Mouse (Mus musculus) cerebellum, postnatal 14 days (tissue): Measurements from ENCODE around the gene Ankrd6.
A peak's percentile ranks its signal among the peaks of the same experiment; 100 is the strongest.

ENCODE experiments used
- DNase-seq, 2 experiments: peaks; one replicate each; pipeline ENCODE4 v3.0.0; 2021; ENCODE audit warnings: mixed read lengths in 2 of 2

The Ankrd6 gene

DNA sequence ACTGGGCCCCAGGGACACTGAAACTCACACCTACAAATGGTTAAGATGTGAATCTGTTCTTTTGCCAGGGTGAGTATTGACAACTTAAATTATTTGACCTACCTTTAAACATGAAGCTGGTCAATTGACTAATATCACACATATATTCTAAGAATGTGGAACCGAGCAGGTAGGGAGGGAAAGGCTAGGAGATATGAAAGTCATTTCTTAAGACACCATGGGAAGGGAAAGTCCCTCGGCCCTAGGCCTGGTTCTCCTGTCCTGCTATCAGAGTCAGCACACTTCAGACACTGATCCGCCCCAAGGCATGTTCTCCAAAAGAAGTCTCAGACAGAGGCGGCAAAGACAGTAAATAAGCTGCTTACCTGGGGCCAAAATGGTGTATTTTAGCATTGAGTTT is 95.7 kb downstream of the Ankrd6 start:
- DNase-seq: no peak

DNA sequence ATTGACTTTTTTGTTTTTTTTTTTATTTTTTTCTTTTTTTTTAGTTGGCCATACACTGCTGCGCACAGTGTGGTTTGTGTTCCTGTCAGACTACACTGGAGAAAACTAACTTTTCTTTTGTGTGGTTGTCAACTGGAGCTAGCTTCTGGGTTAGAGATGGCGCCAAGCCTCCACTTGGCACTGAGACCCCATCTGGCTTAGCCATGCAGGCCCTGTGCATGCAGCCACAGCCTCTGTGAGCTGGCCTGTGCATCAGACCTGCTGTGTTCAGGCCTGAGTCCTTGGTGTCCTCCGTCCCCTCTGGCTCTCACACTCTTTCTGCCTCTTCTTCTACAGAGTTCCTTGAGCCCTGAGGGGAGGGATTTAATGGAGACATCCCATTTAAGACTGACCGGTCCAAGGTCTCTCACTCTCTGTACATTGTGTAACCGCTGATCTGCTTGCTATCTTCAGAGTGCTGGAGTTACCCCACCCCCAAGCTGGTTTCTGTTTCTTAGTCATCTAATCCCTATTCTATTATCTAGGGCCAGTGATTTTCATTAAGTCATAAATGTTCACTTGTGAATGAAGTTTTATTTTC is 96.9 kb downstream of the Ankrd6 start:
- DNase-seq: peak; percentile 24 to 49

DNA sequence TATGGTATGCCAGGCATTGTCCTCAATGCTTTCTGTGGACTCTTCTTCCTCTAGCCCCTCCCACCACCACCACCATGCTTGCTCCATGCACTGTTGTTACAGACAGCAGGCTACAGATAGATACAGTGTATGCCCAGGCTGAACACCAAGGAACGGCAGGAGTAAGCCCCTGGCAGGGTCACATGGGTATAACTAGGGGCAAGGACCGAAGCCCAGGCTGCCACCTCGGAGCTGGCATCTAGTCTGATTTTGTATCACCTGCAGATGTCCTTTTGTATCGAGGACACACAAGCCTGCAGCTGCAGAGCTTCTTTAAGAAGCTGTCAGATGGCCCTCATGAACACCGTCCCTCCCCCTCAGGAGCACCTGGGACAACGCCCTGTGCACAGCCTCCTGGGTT is 97.8 kb downstream of the Ankrd6 start:
- no peak for DNase-seq

DNA sequence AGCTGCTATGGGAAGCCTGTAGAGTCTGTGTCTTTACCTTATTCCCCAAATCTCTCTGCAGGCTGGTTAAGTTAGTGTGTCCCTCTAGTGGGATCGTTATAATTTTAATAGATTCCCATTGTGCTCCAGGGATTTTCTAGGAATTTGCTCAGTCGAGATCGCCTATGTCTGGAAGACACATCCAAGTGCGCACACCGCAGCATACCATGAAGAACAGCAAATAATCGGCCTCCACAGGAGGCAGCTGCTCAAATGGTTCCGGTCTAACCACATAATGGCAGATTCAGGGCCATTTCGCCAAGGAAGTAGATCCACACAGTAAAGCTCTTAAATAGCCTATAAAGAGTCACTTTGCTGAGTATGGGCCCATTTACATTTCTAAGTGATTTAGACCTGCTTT is 98.3 kb downstream of the Ankrd6 start:
- no peak for DNase-seq

DNA sequence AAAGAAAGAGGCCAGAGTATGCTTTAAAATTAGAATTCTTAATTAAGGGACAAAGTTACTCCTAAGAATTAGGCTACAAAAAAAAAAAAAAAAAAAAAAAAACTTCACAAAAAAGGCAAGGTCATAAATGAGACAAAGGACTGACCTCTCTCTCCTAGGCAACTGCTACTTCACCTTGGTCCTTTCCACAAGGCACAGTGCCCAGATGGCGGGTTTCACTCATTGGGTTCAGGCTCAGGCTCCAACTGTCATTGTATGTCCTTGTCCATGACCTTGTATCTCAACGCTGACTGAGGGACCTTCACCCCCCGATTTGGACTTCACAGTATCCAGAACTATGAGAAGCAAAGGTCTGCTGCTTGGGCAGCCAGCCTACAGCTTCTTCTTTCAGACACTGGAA is 112.2 kb downstream of the Ankrd6 start:
- DNase-seq: no peak

DNA sequence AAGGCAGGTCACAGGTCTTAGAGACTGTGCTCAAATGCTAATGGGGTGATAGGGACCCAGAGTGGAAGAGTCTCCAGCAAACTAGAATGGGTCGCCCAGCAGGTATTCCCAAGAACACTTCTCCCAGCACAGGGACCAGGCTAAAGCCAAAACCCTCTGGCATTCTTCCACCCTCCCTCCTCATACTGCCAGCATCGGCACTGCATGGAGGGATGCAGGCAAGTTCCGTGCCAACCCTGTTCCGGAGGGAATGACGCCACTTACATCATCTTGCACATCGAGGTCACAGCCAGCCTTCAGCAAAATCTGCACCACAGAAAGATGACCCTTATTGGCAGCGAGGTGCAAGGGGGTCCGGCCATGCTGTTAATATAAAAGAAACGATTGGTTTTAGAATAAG is 114.6 kb downstream of the Ankrd6 start:
- peak; percentile 58 to 64 for DNase-seq

DNA sequence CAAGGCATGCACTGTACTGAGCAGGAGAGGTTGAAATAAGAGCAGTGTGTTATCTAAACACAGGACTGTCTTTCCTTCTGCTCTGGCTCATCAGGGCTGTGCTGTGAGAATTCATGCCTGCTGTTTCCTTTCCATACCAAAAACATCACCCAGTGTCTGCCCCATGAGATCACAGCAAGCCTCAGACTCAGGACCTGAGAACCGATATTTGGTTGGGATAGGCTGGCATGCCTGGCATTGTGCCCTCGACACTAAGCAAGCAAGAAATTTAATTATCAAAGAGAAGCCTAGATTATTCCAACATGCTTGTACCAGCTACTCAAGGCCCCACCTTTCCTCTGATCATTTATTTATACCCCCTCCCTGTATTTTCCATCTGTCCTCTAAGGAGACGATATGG is 116.1 kb downstream of the Ankrd6 start:
- peak in 1 of 2 experiments; percentile 25 for DNase-seq

DNA sequence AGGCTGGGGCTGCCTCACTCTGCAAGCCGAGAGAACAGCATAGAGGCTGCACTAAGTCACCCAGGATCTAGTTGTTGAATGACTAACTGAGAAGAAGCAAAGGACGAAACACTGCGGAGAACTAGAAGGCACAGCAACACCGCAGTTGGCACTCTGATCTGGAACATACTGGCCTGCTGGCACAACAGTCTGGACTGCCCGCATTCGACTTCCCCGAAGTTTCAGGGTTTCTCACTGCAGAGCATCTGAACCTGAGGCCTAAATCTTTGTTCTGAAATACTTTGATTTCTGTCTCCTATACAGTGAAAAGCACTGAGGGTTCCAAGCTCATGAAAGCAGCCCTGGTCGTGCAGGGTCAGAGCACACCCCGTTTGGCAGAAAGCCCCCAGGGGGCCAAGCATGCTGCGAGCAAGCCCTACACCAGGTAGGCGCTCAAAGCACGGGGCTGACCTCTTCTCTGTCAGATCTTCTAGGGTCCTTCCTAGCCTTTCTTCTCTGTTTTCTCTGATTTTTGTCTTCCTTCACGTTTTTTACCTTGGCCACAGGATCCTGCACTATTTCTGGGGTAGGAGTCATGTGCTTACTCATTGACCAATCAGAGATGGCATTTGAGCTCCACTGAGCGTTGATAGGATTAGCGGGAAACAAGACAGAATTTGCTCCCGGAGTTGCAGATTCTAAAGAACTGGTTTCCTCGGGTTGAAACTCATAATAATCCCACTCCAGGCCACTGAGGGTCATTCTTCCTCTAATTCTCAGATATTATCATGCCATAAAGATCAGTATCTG is 117.0 kb downstream of the Ankrd6 start:
- peak; percentile 42 to 53 for DNase-seq

DNA sequence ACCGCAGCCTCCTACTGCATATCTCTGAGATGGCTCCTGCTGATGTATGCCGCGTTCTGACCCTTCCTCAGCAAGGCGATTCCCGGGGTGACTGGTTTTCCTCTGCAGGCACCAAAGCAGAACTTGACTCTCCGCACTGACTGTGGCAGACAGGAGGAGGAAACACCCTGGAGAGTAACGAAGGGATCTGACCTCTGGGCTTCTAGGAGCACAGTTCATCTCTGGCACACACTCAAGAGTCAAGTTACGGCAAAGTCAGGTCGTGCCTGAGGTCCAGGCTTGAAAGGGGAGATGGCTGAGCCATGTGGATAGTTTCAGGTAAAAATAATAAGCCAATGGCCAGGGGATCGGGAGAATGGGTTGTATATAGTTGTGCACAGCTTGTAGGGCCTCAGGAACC is 121.3 kb downstream of the Ankrd6 start:
- DNase-seq: no peak

DNA sequence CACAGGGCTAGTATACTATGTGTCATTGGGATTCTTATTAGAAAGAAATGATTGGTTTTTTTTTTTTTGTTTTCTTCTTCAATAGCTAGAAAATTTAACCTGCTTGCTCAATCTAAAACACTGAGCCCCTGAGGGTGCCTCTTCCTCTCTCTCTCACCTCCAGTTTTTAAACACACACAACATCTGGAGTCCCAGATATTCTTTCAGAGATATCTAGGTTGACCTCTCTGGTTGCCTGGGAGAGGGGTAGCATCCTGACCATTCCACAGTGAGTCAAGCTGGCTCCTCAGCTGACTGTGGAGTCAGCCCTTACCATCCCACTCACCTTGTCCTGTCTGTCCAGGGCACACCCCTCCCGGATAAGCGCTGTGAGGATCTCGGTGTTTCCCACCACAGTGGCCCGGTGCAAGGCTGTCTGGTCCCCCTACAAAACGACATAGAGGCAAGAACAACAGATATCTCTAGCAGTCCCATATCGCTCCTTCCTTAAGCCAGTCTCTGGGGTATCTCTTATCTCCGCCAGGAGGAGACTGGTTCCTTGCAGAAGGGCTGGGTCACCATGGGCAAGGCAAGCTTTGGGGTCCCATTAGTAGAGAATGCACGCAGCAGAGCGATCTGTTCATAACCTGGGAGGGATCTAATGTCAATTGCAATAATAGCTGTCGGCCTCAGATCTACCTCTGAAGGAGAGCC is 122.1 kb downstream of the Ankrd6 start:
- no peak for DNase-seq

DNA sequence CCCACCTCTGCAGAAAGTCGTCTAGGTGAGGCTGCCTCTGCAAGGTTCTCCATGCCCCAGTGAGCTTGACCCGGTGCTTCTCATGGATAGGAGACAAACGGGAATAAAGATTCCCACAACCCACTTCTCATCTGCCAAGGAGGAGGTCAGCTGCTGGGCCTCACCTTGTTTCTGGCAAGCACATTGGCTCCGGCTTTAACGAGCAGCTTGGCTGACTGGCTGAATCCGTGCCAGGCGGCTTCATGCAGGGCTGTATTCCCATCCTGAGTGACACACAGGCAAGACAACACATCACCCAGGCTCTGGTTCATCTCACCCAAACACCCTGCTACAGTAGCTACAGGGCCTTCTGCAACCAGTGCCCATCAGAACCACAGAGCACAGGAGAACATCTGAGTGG is 123.7 kb downstream of the Ankrd6 start:
- peak; percentile 94 to 98 for DNase-seq

DNA sequence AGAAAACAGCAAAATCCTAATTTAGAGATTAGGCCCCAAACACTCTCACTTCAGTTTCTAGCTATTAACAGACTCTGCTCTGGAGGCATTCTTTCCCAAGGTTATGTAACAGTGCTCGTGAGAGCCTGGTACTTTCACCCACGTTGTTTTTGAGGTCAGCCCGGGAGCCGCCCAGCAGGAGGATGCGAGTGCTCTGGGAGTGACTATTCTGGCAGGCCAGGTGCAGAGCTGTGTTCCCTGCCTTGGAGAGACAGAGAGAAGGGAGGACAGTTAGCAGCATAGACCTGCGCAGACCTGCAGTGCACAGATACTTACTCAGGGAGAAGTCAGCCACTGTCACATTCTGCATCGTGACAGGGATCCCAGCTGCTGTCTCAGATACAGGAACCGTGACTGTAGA is 126.4 kb downstream of the Ankrd6 start:
- no peak for DNase-seq

DNA sequence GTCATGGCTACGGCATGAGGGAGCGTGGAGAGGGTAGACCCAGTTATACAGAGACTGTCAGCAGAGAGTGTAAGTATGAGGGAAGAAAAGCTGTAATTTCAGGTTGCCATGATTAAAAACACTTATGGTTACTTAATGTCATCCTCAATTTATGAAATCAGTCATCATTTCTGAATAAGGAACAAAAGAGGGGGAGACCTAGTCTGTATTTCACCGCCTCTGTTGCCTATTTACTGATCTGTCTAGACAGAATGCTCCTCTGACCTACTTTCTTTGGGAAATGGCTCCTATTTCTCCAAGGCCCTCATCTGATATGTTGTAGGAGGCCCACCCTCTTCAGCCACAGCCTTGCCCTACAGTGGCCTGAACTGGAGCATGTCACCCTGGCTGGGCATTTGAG is 130.0 kb downstream of the Ankrd6 start:
- DNase-seq: no peak

DNA sequence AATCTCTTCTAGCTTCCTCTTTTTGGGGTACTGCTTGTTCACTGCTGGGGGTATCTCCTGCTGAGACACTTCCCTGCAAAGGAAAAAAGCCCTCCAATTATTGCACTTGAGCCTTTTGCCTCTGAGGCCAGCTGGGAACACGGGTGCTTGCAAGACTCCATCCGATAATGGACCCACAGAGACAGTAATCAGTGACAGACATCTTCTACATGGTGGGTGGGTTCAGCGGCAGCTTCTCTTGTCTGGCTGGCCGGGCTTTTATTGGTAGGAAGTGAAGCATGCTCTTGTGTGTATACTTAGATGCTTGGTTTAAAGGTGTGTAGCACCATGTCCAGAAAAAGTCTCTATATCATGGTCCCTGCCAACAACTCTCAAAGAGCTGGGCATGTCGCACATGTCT is 133.2 kb downstream of the Ankrd6 start:
- no peak for DNase-seq

DNA sequence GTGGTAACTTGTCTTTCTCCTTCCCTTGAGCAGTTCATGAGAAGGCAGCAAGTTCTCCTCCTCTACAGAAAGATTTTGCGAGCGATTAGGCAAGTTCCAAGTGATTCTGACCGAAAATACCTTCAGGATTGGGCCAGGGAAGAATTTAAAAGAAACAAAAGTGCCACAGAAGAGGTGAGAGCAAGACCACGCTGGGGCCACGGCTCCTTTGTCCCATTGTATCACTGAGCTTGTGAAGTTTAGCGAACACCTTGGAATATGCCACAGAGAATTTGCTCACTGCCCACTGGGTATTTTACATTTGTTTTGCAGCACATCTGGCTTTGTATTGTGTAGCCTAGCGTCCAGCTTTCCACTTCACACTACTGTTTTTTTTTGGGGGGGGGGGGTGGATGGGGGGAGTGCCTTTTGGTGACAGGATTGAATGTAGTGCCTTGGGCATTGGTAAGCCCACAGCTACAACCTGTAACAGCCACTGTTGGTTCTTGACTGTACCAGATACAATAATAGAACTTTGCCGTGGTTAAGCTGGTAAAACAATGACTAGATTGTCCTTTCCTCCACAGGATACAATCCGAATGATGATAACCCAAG is 150.0 kb downstream of the Ankrd6 start:
- peak in 1 of 2 experiments; percentile 11 for DNase-seq

DNA sequence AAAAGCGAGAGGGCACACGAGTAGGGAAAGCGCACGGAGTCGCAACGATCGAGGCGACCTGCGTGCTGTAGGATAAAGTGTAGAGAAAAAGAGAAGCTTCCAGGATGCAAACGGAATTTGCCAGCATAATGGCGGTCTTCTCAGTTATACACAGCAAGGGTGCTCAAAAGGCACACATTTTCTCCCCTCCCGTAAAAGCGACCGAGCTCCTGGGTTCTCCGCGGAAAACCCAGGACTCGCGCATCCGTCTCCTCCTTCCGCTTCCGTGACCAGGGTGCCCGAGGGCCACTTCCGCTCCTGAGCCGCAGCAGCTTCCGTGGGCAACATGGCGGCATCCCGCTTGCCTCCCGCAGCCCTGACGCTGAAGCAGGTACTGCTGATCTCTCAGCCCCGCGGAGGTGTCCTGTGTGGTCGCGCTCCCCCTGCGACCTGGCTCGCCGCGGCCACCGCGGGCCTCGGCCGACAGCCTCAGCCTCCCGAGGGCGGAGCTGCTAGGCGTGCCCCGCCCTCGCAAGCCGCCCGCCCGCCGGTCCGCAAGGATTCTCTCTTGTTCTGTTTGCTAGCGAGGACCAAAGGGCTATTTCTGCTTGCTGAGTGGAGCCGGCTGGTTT is 150.6 kb downstream of the Ankrd6 start, which contains the start of gene Lyrm2:
Lyrm2 (plus strand) TSS at position 288 of the 611 bp plus-strand sequence.
- DNase-seq: peak; percentile 86 to 90

DNA sequence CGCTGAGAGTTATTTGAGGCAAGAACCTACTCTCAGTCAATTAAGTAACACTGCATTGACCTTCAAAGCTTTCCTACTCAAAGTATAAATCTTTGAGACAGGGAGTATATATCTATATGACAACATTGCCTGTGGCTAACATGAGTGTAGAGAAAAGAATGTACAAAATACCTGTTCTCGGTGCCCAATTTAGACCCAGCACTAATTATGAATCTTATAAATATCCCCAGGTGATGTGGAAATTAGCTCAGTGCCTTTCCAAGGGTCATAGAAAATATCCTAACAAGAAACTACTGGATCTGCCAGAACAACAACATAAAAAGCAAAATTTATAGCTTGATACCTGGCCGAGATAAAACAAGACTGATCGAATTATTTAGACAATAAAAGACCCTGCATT is 151.7 kb downstream of the Ankrd6 start:
- no peak for DNase-seq

DNA sequence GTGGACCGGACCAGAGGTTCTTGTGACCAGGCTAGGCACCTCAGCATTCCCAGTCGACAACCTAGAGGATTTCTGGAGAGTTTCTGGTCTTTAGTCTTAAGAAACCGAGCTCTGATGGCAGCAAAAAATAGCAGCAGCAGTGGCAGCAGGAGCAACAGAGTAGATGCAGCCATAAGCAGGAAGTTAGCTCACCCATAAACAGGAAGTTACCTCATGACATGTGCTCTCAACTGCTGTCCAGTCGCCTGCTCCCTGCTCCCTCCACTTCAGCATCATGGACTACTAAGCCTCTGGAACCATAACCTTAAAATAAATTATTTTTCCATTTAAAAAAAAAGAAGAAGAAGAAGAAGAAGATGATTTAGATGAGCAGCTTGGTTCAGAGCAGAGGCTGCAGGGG is 161.6 kb downstream of the Ankrd6 start:
- no peak for DNase-seq

DNA sequence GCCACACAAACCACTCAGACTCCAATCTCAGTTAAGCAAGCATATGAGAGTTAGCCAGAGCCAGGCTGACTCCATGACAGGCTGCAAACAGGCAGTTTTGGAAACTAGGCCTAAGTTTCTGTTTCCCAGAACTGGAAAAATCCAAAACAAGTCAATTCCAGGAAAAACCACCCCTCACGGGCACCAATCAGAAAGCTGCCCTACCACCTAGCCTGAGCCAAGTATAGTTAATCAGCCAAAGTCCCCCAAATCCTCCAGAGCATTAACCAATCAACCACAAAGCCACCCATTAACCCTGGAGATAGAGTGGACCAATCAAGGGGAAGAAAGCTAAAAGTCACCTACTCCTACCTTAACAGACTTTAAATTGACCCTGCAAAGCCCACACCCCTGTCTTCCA is 163.5 kb downstream of the Ankrd6 start:
- no peak for DNase-seq

DNA sequence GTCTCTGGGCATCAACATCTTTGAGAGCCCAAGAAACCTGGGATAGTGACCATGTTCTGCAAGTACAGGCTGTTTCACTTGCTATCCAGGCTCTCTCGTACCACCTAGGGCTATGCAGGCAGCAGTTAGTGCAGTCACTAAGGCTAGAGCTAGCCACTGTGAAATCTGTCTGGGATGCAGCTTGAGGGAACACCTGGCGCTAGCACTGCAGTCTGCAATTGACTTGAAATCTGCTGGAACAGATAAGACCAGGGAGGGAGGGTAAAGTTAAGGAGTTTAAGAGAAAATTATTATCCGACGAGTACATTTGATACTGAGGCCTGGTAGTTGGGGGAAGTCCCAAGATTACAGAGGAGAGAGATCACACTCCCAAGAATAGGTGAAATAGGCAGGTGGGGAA is 170.6 kb downstream of the Ankrd6 start:
- no peak for DNase-seq

DNA sequence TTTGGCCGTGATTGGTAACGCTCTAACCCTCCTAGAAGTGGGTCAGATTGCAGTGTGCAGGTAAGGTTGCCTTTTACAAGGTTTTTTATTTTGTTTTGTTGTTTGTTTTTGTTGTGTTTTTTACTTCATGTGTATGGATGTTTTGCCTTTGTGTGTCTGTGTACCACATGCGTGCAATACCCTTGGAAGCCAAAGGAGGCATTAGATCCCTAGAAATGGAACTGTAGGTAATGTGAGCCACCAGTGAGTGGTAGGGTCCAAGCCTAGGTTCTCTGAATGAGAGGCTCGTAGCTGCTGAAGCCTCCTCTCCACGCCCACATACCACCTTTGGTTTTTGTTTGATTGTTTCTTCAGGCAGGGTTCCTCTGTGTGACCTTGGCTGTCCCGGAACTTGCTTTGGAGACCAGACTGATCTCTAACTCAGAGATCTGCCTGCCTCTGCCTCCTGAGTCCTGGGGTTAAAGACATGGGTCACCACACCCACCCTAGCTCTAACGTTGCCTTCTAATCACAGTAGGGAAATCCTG is 180.3 kb downstream of the Ankrd6 start:
- peak in 1 of 2 experiments; percentile 9 for DNase-seq

DNA sequence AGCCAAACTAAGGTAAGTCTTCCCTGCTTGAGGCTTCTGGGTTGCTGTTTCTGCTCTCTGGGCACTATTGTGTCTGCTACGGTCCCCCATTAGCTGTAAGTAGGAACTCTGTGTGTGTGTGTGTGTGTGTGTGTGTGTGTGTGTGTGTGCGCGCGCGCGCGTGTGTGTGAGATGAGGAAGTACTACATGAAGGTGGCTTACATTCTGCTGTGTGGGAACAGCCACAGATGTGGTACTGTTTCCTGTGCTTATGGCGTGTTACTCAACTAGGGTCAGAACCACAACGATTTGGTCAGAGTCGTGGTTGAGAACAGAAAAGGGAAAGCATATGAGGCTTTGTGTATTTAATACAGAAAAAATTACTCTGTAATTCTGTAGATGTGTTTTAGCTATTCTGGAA is 182.6 kb downstream of the Ankrd6 start:
- no peak for DNase-seq

DNA sequence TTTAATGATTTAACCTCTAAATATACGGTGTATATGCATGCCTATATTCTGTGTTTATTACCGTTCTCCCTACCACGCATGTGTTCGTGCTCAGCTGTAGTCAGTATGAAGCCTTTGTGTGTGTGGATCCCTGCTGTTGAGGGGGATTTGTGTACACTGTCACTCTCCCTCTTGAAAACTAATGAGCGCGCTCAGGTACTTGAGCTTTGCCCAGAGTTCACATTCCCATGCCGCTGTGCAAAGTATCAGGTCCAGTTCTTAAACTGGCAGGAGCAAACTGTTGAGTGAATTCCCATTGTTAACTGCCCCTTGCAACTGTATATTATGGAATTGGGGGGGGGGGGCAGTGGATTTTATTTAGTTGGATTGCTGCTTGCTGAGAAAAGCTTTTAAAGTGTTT is 183.2 kb downstream of the Ankrd6 start:
- DNase-seq: no peak
